Mouse (Mus musculus) central nervous system, embryonic 11.5 days (tissue): Measurements from ENCODE around the gene Esp6. TPM values are rescaled to one million over a fixed set of nuclear protein-coding genes. Genes with fewer than 3 reads are reported as not detected.

ENCODE experiments used
- polyA plus RNA-seq: library from polyadenylated mRNA; depleted of rRNA; stranded (reverse); fragments of >200 nt; gene quantifications from 2 replicates; pipeline ENCODE4 v1.2.3, GENCODE M21; 2012; rRNA removed

Gene Esp6
- polyA plus RNA-seq: not detected in 2 replicates

DNA sequence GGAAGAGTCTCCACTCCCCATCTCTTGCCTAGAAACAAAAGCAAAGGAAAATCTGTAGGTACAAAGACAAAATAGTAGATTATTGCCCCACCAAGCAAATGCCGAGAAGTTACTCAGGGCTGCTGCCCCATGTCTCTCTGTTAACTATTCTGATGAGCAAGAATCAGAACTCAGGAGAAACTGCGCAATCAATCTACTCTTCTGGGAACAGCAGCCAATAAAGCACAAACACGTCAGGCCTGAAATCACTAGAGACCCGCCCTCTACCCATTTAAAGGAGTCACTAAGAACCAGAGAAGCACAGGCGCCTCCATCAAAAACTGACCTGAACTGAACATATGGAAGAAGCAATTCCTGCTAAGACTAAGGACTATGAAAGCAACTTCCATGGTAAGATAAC, at the start of gene Esp6:
Esp6 (plus strand) TSS at position 301 of the 400 bp plus-strand sequence.

DNA sequence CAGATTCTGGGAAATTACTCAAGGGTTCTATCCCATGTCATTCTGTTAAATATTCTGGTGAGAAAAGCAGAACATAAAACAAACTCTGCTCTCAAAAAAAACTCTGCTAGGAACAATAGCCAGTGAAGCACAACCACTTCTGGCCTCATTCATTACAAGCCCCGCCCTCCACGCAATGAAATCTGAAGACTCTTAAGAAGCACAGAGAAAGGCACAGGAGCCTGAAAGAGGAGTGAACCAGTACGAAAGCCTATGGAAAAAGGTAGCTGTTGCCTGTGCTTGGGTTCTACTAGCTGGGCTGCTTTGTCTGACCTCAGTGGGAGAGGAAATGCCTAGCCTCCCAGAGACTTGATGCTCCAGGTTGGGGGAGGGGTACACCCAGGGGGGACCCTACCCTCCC, 41.5 kb upstream of the Esp6 start, which contains the start of gene Esp8:
Esp8 (plus strand) TSS at position 205 of the 400 bp plus-strand sequence.

DNA sequence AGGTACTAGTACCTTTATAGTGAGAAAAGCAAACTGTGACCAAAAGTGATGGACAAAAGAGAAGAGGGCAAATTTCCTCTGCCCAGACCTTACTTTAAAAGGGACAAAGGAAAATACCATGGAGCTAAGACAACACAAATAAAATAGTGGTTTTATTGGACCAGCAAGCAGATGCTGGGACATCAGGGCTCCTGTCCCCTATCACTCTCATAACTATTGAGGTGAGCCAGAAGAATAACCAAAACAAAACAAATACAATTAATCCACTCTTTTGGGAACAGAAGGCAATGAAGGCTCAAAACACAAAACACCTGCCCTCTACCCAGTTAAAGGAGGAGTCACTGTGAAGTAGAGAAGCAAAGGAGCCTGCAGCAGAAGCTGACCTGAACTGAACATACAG, 37.0 kb downstream of the Esp6 start, which contains the start of gene Esp4:
Esp4 (plus strand) TSS at position 301 of the 400 bp plus-strand sequence.

Other genes starting within 250 kb of the Esp6 start
- gene Crisp1, start 242.3 kb upstream of the Esp6 start, polyA plus RNA-seq: not detected in 2 replicates
- gene Esp8, start 41.5 kb upstream of the Esp6 start, polyA plus RNA-seq: not detected in 2 replicates
- not detected in 2 replicates for gene Esp4, start 37.1 kb downstream of the Esp6 start, polyA plus RNA-seq
- gene Esp3, start 70.6 kb downstream of the Esp6 start, polyA plus RNA-seq: not detected in 2 replicates
- not detected in 2 replicates for gene Esp1, start 165.6 kb downstream of the Esp6 start, polyA plus RNA-seq
- not detected in 2 replicates for gene Crisp2, start 245.5 kb downstream of the Esp6 start, polyA plus RNA-seq
- gene Rhag, start 249.6 kb downstream of the Esp6 start, polyA plus RNA-seq: 9.1 and 11.6 TPM in 2 replicates